Mouse (Mus musculus): ENCODE results near the gene Avp. TPM values are rescaled to one million over a fixed set of nuclear protein-coding genes. Genes with fewer than 3 reads are reported as not detected.

Gene Avp
- polyA plus RNA-seq, 1 experiment: not detected

DNA sequence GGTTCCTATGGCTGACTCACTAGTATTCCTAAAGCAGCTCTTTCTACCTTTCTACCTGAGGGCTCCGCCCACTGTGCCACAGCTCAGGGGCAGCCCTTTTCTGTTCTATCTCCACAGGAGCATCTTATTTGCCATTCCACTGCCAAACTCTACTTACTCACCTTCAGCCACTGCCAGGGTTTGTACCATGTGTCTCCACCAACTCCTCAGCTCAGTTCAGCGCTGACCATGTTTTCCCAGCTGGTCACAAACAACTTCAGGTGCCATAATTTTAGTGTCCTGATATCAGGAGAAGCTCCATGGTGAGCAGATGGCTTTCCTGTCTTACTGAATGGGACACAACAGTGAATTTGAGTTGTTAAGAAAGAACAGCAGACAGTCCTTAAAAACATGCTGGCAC lies 24.9 kb downstream of the Avp start:
- Histone ChIP-seq H3K4me3 (ENCODE audit: insufficient read depth, low read depth, low read length) (no peak overlapping the region), H3K4me1 (ENCODE audit: control insufficient read depth, insufficient read depth, insufficient read length, low read length) (no peaks in the 10 kb centered on the region), H3K27ac (replicated peaks; ENCODE audit: low read depth, low read length) (no peak overlapping the region)

DNA sequence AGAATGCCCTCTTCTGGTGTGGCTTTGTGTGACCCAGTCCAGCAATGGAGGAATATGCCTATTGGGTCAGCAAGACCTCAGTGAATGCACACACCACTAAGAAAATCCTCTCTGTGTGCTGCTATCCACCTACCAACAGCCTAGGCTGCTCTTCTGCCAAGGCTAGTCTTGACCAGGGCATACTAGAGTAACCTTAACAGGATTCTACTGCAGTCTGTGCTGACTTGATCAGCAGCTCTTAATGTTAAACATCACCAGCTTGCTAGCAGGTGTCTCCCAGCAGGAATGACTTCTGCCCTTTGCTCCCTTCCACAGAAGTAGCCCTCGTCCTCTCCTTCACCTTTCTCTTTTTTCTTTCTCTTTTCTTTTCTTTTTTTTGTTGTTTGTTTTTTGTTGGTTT lies 26.1 kb downstream of the Avp start:
- Histone ChIP-seq H3K4me1 (ENCODE audit: control insufficient read depth, insufficient read depth, insufficient read length, low read length) (no peaks in the 10 kb centered on the region), H3K4me3 (ENCODE audit: insufficient read depth, low read depth, low read length) (no peak overlapping the region), H3K27ac (replicated peaks; ENCODE audit: low read depth, low read length) (no peak overlapping the region)

DNA sequence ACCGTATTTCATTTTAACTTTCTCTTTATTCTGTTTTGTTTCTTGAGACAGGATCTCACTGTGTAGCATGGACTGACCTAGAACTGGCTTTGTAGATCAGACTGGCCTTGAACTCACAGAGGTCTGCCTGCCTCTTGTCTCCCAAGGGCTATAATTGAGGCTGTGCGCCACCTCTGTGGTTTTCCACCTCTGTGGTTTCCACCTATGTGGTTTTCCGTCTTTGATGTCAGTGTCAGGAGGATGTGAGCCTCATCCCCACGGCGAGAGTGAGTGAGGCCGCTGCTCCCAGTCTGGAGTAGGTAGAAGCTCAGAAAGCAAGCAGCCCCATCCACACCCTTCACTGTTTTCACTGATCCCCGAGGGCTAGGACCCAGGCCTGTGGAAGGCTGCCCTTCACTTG lies 27.5 kb downstream of the Avp start:
- no peak overlapping the region for H3K4me3 ChIP-seq (ENCODE audit: insufficient read depth, low read depth, low read length)
- no peaks in the 10 kb centered on the region for H3K4me1 ChIP-seq (ENCODE audit: control insufficient read depth, insufficient read depth, insufficient read length, low read length)
- no peak overlapping the region for H3K27ac ChIP-seq (replicated peaks; ENCODE audit: low read depth, low read length)

GRCm38 (mm10) chr2:130546957-130547356 lies 35.4 kb downstream of the Avp start:
- H3K4me3 ChIP-seq (ENCODE audit: insufficient read depth, low read depth, low read length): no peak overlapping the region
- no peak overlapping the region for H3K27ac ChIP-seq (replicated peaks; ENCODE audit: low read depth, low read length)
- no peaks in the 10 kb centered on the region for H3K4me1 ChIP-seq (ENCODE audit: control insufficient read depth, insufficient read depth, insufficient read length, low read length)

- Histone ChIP-seq H3K4me1 (ENCODE audit: control insufficient read depth, insufficient read depth, insufficient read length, low read length) (no peaks in the 10 kb centered on the region), H3K4me3 (ENCODE audit: insufficient read depth, low read depth, low read length) (no peak overlapping the region), H3K27ac (replicated peaks; ENCODE audit: low read depth, low read length) (no peak overlapping the region)
Observed at GRCm38 (mm10) chr2:130540266-130540665, 42.1 kb downstream of the Avp start.

GRCm38 (mm10) chr2:130538876-130539546 lies 43.3 kb downstream of the Avp start:
- Histone ChIP-seq H3K4me3 (ENCODE audit: insufficient read depth, low read depth, low read length) (no peak overlapping the region), H3K4me1 (ENCODE audit: control insufficient read depth, insufficient read depth, insufficient read length, low read length) (no peaks in the 10 kb centered on the region), H3K27ac (replicated peaks; ENCODE audit: low read depth, low read length) (no peak overlapping the region)

GRCm38 (mm10) chr2:130536890-130537289 lies 45.5 kb downstream of the Avp start:
- Histone ChIP-seq H3K4me3 (ENCODE audit: insufficient read depth, low read depth, low read length) (no peak overlapping the region), H3K4me1 (ENCODE audit: control insufficient read depth, insufficient read depth, insufficient read length, low read length) (no peaks in the 10 kb centered on the region), H3K27ac (replicated peaks; ENCODE audit: low read depth, low read length) (no peak overlapping the region)

DNA sequence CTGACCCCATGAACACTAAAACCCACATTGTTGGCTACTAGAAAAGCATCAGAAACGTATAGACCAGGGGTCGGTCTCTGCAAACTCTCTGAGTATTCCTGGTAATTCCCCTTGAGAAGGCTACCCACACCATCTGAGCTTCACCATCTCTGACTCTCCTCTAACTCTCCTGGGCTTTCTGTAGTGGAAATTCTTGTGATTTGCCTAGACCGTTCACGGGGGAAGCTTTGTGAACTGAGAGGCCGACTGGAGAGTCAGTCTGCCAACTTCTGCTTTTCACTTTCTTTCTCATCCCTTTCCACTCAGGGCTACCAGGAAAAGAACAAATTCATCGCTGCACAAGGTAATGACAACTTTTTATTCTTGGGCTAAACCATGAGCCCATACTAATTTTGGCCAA lies 47.3 kb downstream of the Avp start:
- H3K4me3 ChIP-seq (ENCODE audit: insufficient read depth, low read depth, low read length): no peak overlapping the region
- no peak overlapping the region for H3K27ac ChIP-seq (replicated peaks; ENCODE audit: low read depth, low read length)
- no peaks in the 10 kb centered on the region for H3K4me1 ChIP-seq (ENCODE audit: control insufficient read depth, insufficient read depth, insufficient read length, low read length)

DNA sequence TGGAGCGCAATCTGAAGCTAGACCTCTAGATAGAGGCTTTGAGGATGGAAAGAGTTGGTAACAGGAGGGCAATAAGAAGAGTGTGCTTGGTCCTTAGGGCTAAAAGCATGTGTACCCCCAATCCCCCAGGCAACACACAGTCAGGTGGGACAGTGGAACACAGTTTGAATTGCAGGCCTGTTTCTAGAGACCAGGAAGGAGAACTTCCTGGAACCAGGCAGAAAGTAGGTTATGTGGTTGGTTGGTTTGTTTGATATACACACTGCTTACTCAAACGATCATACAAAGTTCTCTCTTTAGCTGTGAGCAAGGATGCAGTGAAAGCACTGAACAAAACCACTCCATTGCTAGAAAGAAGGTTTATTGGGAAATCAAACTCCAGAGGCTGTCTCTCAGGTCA lies 50.2 kb downstream of the Avp start:
- Histone ChIP-seq H3K4me3 (ENCODE audit: insufficient read depth, low read depth, low read length) (no peak overlapping the region), H3K4me1 (ENCODE audit: control insufficient read depth, insufficient read depth, insufficient read length, low read length) (no peaks in the 10 kb centered on the region), H3K27ac (replicated peaks; ENCODE audit: low read depth, low read length) (no peak overlapping the region)

Other genes starting within 250 kb of the Avp start
- gene Cpxm1, start 185.0 kb downstream of the Avp start, polyA plus RNA-seq (2012; ENCODE audit: insufficient read depth, insufficient read length, missing spikeins): 8.2 and 9.9 TPM in 2 replicates
- gene Gm28372, start 177.3 kb downstream of the Avp start, polyA plus RNA-seq (2012; ENCODE audit: insufficient read depth, insufficient read length, missing spikeins): not detected in 2 replicates
- gene 1700020A23Rik, start 177.3 kb downstream of the Avp start, polyA plus RNA-seq (2012; ENCODE audit: insufficient read depth, insufficient read length, missing spikeins): not detected in 2 replicates
- not detected in 2 replicates for gene Tmem239, start 176.1 kb downstream of the Avp start, polyA plus RNA-seq (2012; ENCODE audit: insufficient read depth, insufficient read length, missing spikeins)
- gene Vps16, start 158.2 kb downstream of the Avp start, polyA plus RNA-seq (2012; ENCODE audit: insufficient read depth, insufficient read length, missing spikeins): 28.7 and 31.8 TPM in 2 replicates
- gene Pced1a, start 157.9 kb downstream of the Avp start, polyA plus RNA-seq (2012; ENCODE audit: insufficient read depth, insufficient read length, missing spikeins): 6.9 and 10.4 TPM in 2 replicates
- 38.6 and 52.5 TPM in 2 replicates for gene Ptpra, start 132.3 kb downstream of the Avp start, polyA plus RNA-seq (2012; ENCODE audit: insufficient read depth, insufficient read length, missing spikeins)
- 40.2 and 51.0 TPM in 2 replicates for gene Mrps26, start 18.8 kb downstream of the Avp start, polyA plus RNA-seq (2012; ENCODE audit: insufficient read depth, insufficient read length, missing spikeins)
- gene Oxt, start 6.4 kb downstream of the Avp start, polyA plus RNA-seq (2012; ENCODE audit: insufficient read depth, insufficient read length, missing spikeins): not detected in 2 replicates
- 6.1 and 7.4 TPM in 2 replicates for gene Fastkd5, start 47.5 kb upstream of the Avp start, polyA plus RNA-seq (2012; ENCODE audit: insufficient read depth, insufficient read length, missing spikeins)
- gene Ubox5, start 47.5 kb upstream of the Avp start, polyA plus RNA-seq (2012; ENCODE audit: insufficient read depth, insufficient read length, missing spikeins): 3.3 and 3.6 TPM in 2 replicates
- 0.63 and 1.3 TPM in 2 replicates for gene Lzts3, start 60.2 kb upstream of the Avp start, polyA plus RNA-seq (2012; ENCODE audit: insufficient read depth, insufficient read length, missing spikeins)
- 128 and 137 TPM in 2 replicates for gene Ddrgk1, start 82.1 kb upstream of the Avp start, polyA plus RNA-seq (2012; ENCODE audit: insufficient read depth, insufficient read length, missing spikeins)
- gene Itpa, start 85.1 kb upstream of the Avp start, polyA plus RNA-seq (2012; ENCODE audit: insufficient read depth, insufficient read length, missing spikeins): 46.8 and 54.3 TPM in 2 replicates
- gene Slc4a11, start 115.0 kb upstream of the Avp start, polyA plus RNA-seq (2012; ENCODE audit: insufficient read depth, insufficient read length, missing spikeins): not detected in 2 replicates

All from brown adipose tissue, adult 24 weeks (tissue).